Comparison of ENCODE assay signal across 8 mouse cellular contexts in the genomic region with DNA sequence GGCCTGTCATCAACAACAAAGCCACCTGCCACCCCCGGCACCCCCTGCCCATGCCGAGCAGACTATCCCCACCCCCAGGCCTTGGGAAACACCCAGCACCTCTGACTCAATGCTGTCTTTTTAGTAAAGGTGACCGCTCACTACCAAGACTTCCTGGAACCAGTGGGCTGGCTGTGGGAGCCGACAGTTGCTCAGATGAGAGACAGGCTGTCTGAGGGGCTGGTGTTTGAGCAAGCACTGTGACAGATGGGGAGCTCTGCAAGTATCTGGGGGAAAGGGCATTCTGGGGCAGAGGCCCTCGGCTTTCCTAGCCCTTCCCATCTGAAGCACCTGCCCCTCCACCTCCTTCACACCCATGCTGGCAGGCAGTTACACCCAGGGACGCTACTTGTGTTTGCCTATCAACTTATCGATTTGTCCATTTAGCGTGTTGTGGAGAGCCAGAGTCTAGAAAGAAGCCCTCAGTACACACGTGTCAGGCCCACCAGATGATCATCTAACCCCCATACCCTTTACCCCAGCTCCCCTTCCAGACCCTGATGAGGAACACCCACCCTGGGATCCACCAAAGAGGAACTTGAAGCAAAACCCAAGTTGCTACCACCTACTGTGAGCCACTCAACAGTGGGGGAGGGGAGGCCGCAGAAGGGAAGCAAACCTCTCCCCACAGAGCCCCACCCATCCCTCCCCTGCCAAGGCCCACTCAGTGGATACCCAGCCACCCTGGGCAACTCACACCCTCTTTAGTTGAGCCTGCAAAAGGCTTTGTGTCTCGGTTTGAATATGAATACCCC. TPM values are rescaled to one million over a fixed set of nuclear protein-coding genes. Genes with fewer than 3 reads are reported as not detected.
DNase-seq lines count a peak whose midpoint lies in the region; ATAC-seq and TF ChIP-seq lines count a peak whose summit lies in the region.

No protein-coding gene starts in this region.

- DNase-seq in layer of hippocampus, adult 2 months (ENCODE audit: low spot score in 2 of 2): no peak
- DNase-seq in layer of hippocampus, adult 8-10 months (ENCODE audit: low spot score in 2 of 2): no peak
- DNase-seq in ovary, adult 18-20 months (ENCODE audit: low spot score): no peak
- no peak for DNase-seq in gastrocnemius, postnatal 36 days
- no peak for DNase-seq in testis, postnatal 10 days (ENCODE audit: low spot score)

- H3K4me3 ChIP-seq in layer of hippocampus, adult 2 months: no peak overlapping the region
- 0 out of 2 replicates have a peak overlapping the region, but pooled peaks have one; percentile 3 for H3K4me3 ChIP-seq in heart, embryonic 16.5 days (ENCODE audit: low read length)
- no peak overlapping the region for H3K4me3 ChIP-seq in liver, embryonic 16.5 days (ENCODE audit: low read depth, low read length)
- H3K4me3 ChIP-seq in neural tube, embryonic 14.5 days (ENCODE audit: low read depth, low read length): no peak overlapping the region

- ATAC-seq in heart, embryonic 16.5 days (replicated peaks; ENCODE audit: extremely low read depth, insufficient read depth, low FRiP score): peak; percentile 33
- ATAC-seq in liver, embryonic 16.5 days (ENCODE audit: low read depth): peak; percentile 37; the same call in 1 of the 2 replicates
- no peak for ATAC-seq in neural tube, embryonic 14.5 days (ENCODE audit: low read depth)

- WGBS in heart, embryonic 16.5 days: 44% methylated on average over 11 of the region's 11 CpGs
- 19% methylated on average over 11 of the region's 11 CpGs for WGBS in liver, embryonic 16.5 days (ENCODE audit: insufficient replicate concordance)
- 45% methylated on average over 11 of the region's 11 CpGs for WGBS in neural tube, embryonic 14.5 days

- no peaks in the 10 kb centered on the region for H3K27me3 ChIP-seq in heart, embryonic 16.5 days (ENCODE audit: control insufficient read depth, insufficient read depth, low read length)
- H3K27me3 ChIP-seq in liver, embryonic 16.5 days (ENCODE audit: control insufficient read depth, insufficient read depth, low read depth, low read length): no peaks in the 10 kb centered on the region
- no peaks in the 10 kb centered on the region for H3K27me3 ChIP-seq in neural tube, embryonic 14.5 days (ENCODE audit: control insufficient read depth, insufficient read depth, low read length)

- peaks cover 16% of the 10 kb centered on the region for H3K4me1 ChIP-seq in heart, embryonic 16.5 days (ENCODE audit: control insufficient read depth, insufficient read depth, low read length)
- peaks cover 35% of the 10 kb centered on the region for H3K4me1 ChIP-seq in liver, embryonic 16.5 days (ENCODE audit: control insufficient read depth, low read depth, low read length)
- H3K4me1 ChIP-seq in neural tube, embryonic 14.5 days (ENCODE audit: control insufficient read depth, insufficient read depth, low read length): peaks cover 27% of the 10 kb centered on the region

- no peaks in the 10 kb centered on the region for H3K9me3 ChIP-seq in heart, embryonic 16.5 days (replicated peaks; ENCODE audit: control insufficient read depth, low read length)
- H3K9me3 ChIP-seq in liver, embryonic 16.5 days (replicated peaks; ENCODE audit: control insufficient read depth, low read length): no peaks in the 10 kb centered on the region
- no peaks in the 10 kb centered on the region for H3K9me3 ChIP-seq in neural tube, embryonic 14.5 days (ENCODE audit: control insufficient read depth, low read length)

- intact Hi-C loops in gastrocnemius, postnatal 36 days (cut with DNase I): no loop called here

- peak overlapping the region; percentile 41 for H3K4me2 ChIP-seq in heart, embryonic 16.5 days (ENCODE audit: low read depth, low read length)
- H3K4me2 ChIP-seq in liver, embryonic 16.5 days (ENCODE audit: low read depth, low read length): peak overlapping the region; percentile 9; the same call in 1 of the 2 replicates
- peak overlapping the region; percentile 26 for H3K4me2 ChIP-seq in neural tube, embryonic 14.5 days (ENCODE audit: low read depth, low read length)

- H3K27ac ChIP-seq in layer of hippocampus, adult 2 months: 0 out of 2 replicates have a peak overlapping the region, but pooled peaks have one; percentile 49
- peak overlapping the region; percentile 72 for H3K27ac ChIP-seq in heart, embryonic 16.5 days (ENCODE audit: low read length)
- H3K27ac ChIP-seq in liver, embryonic 16.5 days (ENCODE audit: low read length): peak overlapping the region; percentile 52; the same call in 1 of the 2 replicates
- H3K27ac ChIP-seq in neural tube, embryonic 14.5 days (ENCODE audit: low read depth, low read length): peak overlapping the region; percentile 49

- no peak for TF ChIP-seq CTCF in layer of hippocampus, adult 2 months (conservative IDR thresholded peaks at IDR 0.05)

- H3K36me3 ChIP-seq in heart, embryonic 16.5 days (ENCODE audit: control insufficient read depth, insufficient read depth): no peaks in the 10 kb centered on the region
- H3K36me3 ChIP-seq in liver, embryonic 16.5 days (ENCODE audit: control insufficient read depth, insufficient read depth): no peaks in the 10 kb centered on the region
- H3K36me3 ChIP-seq in neural tube, embryonic 14.5 days (ENCODE audit: control insufficient read depth, insufficient read depth, low read length): no peaks in the 10 kb centered on the region

- H3K9ac ChIP-seq in heart, embryonic 16.5 days (ENCODE audit: low read length): no peak overlapping the region
- H3K9ac ChIP-seq in liver, embryonic 16.5 days (ENCODE audit: low read depth, low read length): no peak overlapping the region
- no peak overlapping the region for H3K9ac ChIP-seq in neural tube, embryonic 14.5 days (replicated peaks; ENCODE audit: low read depth, low read length)

RNA-seq across cellular contexts. Expression of a gene that starts 57.7 kb away (rescaled TPM):
- 10 to 100 TPM; 69.9 to 71.3 TPM for total RNA-seq in layer of hippocampus, adult 2 months (2021)
- total RNA-seq in layer of hippocampus, adult 8-10 months (2022): 10 to 100 TPM; 67.2 to 81.3 (median 74.2) TPM
- polyA plus RNA-seq in heart, embryonic 16.5 days (2015; fragmentation: Nextera tagmentation; extraction: Ambion mirVana): 9.9 and 11.6 TPM in 2 replicates
- 13.0 and 16.1 TPM in 2 replicates for polyA plus RNA-seq in liver, embryonic 16.5 days (2015; fragmentation: Nextera tagmentation; extraction: Ambion mirVana)
- polyA plus RNA-seq in neural tube, embryonic 14.5 days (2014; fragmentation: Nextera tagmentation; extraction: Ambion mirVana): 25.9 and 29.4 TPM in 2 replicates
- total RNA-seq in gastrocnemius, postnatal 36 days (2021): 1 to 10 TPM; 3.7 to 5.0 TPM

Comparison
In these comparisons a context has a peak if more than half of its experiments do, and no peak if none do; other contexts are left out.
1. RNA of a gene that starts 57.7 kb away (total RNA-seq): 67.2 to 81.3 TPM in layer of hippocampus, adult 8-10 months and 69.9 to 71.3 TPM in layer of hippocampus, adult 2 months; 3.7 to 5.0 TPM in gastrocnemius, postnatal 36 days; every median in the first group is over 10 times any median in the second.
2. Peak in every context shown above with its lines, with median percentiles within 50 percentile points of each other: H3K27ac ChIP-seq and H3K4me2 ChIP-seq.